Mouse (Mus musculus) large intestine, adult 2 months (tissue): ENCODE data around the gene Mapk9. TPM values are rescaled to one million over a fixed set of nuclear protein-coding genes. Genes with fewer than 3 reads are reported as not detected.

Experiments
- DNase-seq: peaks from one replicate; pipeline ENCODE4 v3.0.0-alpha.2; 2012; ENCODE audit warnings: low read depth, low spot score
- WGBS: fragments of 180-500 bp; shearing (Covaris S2); methylation state at CpG from one replicate; pipeline ENCODE4 v1.1.7; 2018; 5-methylcytosine and 5-hydroxymethylcytosine counted together
- polyA plus RNA-seq: library from polyadenylated mRNA; depleted of rRNA; stranded (reverse); fragments of >200 nt; gene quantifications from 2 replicates; pipeline ENCODE4 v1.2.3, GENCODE M21; 2012; rRNA removed

The Mapk9 gene
- polyA plus RNA-seq, 1 experiment = 9.2 TPM

DNA sequence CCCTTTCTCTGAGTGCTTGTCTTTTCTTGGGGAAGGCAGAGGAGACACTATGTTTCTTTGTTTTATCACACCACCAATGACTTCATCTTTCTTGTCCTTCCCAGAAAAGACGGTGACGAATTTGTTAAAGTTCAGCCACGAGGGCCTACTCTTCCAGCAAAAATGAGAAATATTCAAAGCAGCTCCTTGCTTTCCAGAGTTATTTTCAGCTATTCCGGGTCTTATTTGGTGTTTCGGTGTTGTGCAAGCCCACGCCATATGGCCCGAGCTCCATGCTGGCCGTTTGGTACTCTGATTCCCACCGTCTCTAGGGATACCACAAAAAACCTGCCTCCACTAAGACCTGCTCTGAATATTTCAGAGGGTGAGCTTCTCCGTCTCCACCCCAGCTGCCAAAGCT is 87.8 kb downstream of the Mapk9 start:
- 65% methylated on average over 10 of the region's 10 CpGs for WGBS
- no peak for DNase-seq

Other genes with a start within 250 kb of the Mapk9 start
- gene Flt4, start 237.5 kb upstream of the Mapk9 start, polyA plus RNA-seq = 4.8 and 7.3 TPM in 2 replicates
- gene Scgb3a1, start 183.1 kb upstream of the Mapk9 start, polyA plus RNA-seq = 9.8 and 11.7 TPM in 2 replicates
- gene Cnot6, start 134.0 kb upstream of the Mapk9 start, polyA plus RNA-seq = 9.9 and 12.2 TPM in 2 replicates
- gene Gfpt2, start 52.6 kb upstream of the Mapk9 start, polyA plus RNA-seq = 1.5 and 1.6 TPM in 2 replicates
- 0.81 and 1.0 TPM in 2 replicates for gene Rasgef1c, start 55.1 kb downstream of the Mapk9 start, polyA plus RNA-seq
- gene Rnf130, start 178.6 kb downstream of the Mapk9 start, polyA plus RNA-seq = 13.0 and 14.9 TPM in 2 replicates